Mouse (Mus musculus) heart, postnatal 25 days (tissue): ENCODE results near the gene 2610001J05Rik. TPM values are rescaled to one million over a fixed set of nuclear protein-coding genes. Genes with fewer than 3 reads are reported as not detected.

Experiments
- DNase-seq: peaks from one replicate; pipeline ENCODE4 v3.0.0; 2022; ENCODE audit warnings: low spot score
- intact Hi-C: fragments of 180-260 bp; cut with DNase I; formaldehyde crosslinking; loops from one replicate; pipeline ENCODE4 v1.15.1; 2025
- total RNA-seq, 2 experiments: library from RNA; stranded (reverse); gene quantifications; 2 replicates each; pipeline ENCODE4 v1.2.3; 2021

Gene 2610001J05Rik
- total RNA-seq, 2 experiments from 2014 or later, result 40.9 to 44.3 TPM

DNA sequence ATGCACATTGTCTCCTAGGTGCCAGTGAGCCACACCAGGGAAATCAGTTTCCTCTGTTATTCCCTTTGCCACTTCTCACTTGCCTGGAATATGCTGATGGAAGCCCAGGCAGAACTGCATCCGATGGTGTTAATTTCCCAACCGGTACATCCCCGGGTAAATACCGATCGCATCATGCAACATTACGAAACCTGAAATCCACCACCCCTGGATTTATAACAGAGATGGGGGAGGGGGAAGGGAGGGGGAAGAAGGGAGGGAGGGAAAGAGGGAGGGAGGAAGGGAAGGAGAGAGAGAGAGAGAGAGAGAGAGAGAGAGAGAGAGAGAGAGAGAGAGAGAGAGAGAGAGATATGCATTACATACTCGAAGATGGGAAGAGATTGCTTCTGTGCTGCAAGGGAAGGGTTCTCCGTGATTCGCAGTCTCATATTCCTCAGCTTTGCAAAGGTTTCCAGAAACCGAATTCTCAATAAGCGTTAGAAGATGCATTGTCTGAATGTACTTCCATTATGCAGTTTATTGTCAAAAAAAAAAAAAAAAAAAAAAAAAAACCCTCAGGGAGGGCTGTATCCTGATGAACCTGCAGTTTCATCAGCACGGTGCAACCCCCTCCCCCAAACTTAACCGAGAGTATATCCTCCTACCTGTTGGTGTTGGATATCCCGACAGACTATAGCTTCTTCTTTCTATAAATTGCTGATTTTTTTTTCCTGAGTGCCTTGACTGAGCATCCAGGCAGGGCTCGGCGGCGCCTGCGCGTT is 33.2 kb downstream of the 2610001J05Rik start:
- no peak for DNase-seq
- intact Hi-C loops, result loop anchor here (2.0 kb wide), 1 partner anchor 33 kb away; the partner anchor contains the start of gene 2610001J05Rik

DNA sequence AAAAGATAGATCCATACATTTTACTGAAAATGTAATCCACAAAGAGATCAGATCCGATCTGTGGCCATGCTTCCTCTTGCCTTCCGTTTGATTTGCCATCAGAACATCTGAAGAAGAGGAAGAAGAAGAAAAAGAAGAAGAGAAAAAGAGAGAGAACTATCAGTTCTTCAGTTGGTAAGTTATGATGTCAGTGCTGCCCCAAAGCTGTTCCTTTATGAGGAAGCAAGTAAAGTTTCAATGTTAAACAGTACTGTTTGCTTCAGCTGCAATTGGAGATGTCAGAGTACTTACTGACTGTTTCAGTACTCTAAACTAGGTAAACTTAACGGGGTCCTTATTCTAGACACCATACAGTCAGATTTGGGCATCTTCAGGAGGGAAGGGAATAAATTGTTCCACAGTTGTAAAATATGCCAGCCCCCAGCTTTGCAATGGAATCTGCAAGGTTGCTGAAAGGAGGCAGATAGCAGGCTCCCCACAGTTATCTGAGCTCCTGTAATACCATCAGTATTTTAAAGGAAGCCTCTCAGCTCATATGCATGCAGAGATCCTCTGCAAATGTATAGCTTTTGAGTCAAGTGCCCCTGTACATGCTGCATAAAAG is 34.2 kb downstream of the 2610001J05Rik start:
- intact Hi-C loops, result no loop called here

DNA sequence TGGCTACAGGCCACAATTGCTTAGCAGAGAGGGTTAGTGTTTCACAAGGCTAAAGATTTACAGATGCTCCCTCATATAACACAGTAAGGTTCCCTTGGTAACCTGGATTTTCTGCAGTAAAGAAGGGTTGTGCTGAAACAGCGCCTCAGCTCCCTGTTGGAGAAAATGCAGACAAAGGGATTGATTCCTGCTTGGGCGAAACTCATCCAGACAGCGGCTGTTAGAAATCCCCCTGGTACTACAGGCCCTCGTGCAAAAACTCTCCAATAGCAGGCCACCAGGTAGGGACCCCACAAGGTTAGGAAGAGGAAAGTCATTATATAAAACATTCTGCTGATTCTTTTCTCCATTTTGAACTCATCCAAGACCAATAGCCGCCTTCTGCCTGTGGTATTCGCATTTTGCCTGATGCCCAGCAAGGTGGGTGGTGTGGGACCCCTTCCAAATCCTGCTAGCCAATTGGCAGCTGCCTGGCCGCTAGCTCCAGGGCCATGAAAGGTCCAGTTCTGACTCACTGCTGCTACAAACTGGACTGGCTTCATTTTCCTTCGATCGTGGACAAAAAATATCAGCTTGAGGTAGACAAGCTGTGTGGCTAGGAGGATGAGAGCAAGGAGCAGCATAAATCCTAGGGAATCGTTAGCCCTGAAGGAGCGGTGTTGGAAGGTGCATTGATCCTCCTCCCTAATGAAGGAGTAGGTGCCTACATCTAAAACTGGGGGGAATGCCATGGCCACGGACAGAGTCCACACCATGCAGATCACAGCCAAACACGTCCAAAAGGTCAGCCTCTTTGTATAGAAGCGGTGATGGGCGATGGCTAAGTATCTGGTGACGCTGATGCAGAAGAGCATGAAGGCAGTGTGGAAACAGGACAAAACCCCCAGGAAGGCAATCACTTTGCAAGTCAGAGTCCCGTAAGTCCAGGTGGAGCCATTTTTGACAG is 35.3 kb downstream of the 2610001J05Rik start:
- intact Hi-C loops, result no loop called here
- no peak for DNase-seq

More for the DNA sequence above, 34.2 kb downstream of the 2610001J05Rik start:
- DNase-seq, result no peak

DNA sequence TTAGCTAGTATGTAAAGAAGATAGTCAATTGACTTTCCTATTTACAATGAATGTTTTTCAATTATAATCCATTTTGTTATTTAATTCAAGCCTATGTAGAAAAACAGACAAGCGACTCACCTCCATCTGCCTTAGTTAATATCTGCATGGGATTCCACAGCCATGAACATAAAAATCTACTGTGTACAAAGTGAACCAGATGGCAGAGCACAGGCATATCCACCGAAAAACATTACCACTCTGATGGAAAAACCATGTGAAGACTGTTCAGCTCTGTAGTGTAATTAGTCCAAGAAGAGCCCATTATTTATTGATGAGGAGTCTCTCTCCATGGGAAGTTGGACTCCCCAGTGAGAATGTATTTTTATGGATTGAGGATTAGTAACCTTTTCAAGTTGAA is 38.5 kb downstream of the 2610001J05Rik start:
- intact Hi-C loops, result no loop called here

DNA sequence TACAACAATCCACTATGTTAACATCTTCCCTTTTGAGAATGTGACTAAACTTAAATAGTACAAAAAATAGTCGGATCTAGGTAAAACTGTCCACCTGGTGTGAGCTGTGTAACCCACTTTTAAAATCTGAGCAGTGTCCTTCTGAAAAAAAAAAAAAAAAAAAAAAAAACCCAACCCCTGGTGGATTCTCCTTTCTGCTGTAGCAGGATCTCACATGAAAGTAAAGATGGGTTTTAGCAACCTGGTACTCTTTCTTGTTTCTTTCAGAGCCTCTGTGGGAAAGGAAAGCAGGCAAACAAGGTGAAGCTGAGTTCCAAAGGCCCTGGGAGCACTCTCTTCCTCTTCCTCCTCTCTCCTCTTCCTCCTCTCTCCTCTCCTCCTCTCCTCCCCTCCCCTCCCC is 42.4 kb downstream of the 2610001J05Rik start:
- no peak for DNase-seq
- intact Hi-C loops, result no loop called here

More for the DNA sequence above, 38.5 kb downstream of the 2610001J05Rik start:
- no peak for DNase-seq

Other genes with a start within 250 kb of the 2610001J05Rik start
- 10 to 100 TPM; 11.3 to 12.1 TPM for gene Bmt2, start 193.6 kb downstream of the 2610001J05Rik start, total RNA-seq
- gene Gpr85, start 31.6 kb downstream of the 2610001J05Rik start, total RNA-seq, result under 1 TPM; 0.11 to 0.47 TPM